Mouse (Mus musculus) intestine, embryonic 14.5 days (tissue): Measurements from ENCODE around the gene Ccdc162. TPM values are rescaled to one million over a fixed set of nuclear protein-coding genes. Genes with fewer than 3 reads are reported as not detected.

ENCODE experiments used
- microRNA-seq: library from miRNA; unstranded; fragments of <30 nt; microRNA quantifications from one replicate; pipeline ENCODE4, GENCODE M21; 2016
- polyA plus RNA-seq: library from polyadenylated mRNA; unstranded; fragments of >200 nt; fragmentation: Nextera tagmentation; extraction: Ambion mirVana; gene quantifications from 2 replicates; pipeline ENCODE4 v1.2.1, GENCODE M21; 2014

Ccdc162 gene
- polyA plus RNA-seq, 1 experiment from 2014 or later: 0.47 TPM

Small RNA genes within 50 kb of the gene (microRNA-seq; reads per million reads assigned to microRNA genes)
- gene Mir3473b: not detected

Other genes starting within 250 kb of the Ccdc162 start
- 29.5 and 30.1 TPM in 2 replicates for gene Mical1, start 240.3 kb downstream of the Ccdc162 start, polyA plus RNA-seq
- 55.5 and 60.8 TPM in 2 replicates for gene Smpd2, start 226.3 kb downstream of the Ccdc162 start, polyA plus RNA-seq
- 0.76 and 1.5 TPM in 2 replicates for gene Ppil6, start 226.2 kb downstream of the Ccdc162 start, polyA plus RNA-seq
- 180 and 184 TPM in 2 replicates for gene Cd164, start 197.2 kb downstream of the Ccdc162 start, polyA plus RNA-seq
- 18.4 and 20.1 TPM in 2 replicates for gene Cep57l1, start 93.2 kb upstream of the Ccdc162 start, polyA plus RNA-seq
- 32.7 and 35.2 TPM in 2 replicates for gene Sesn1, start 93.3 kb upstream of the Ccdc162 start, polyA plus RNA-seq